Mouse (Mus musculus) c-Kit-positive CD71-positive TER-119-positive erythroid progenitor cells, embryonic 14.5 days (primary cell): ENCODE data around the gene Adra1d.

ENCODE experiments used
- DNase-seq: peaks from one replicate; pipeline ENCODE4 v3.0.0-alpha.2; 2013; ENCODE audit warnings: low spot score

Adra1d gene

DNA sequence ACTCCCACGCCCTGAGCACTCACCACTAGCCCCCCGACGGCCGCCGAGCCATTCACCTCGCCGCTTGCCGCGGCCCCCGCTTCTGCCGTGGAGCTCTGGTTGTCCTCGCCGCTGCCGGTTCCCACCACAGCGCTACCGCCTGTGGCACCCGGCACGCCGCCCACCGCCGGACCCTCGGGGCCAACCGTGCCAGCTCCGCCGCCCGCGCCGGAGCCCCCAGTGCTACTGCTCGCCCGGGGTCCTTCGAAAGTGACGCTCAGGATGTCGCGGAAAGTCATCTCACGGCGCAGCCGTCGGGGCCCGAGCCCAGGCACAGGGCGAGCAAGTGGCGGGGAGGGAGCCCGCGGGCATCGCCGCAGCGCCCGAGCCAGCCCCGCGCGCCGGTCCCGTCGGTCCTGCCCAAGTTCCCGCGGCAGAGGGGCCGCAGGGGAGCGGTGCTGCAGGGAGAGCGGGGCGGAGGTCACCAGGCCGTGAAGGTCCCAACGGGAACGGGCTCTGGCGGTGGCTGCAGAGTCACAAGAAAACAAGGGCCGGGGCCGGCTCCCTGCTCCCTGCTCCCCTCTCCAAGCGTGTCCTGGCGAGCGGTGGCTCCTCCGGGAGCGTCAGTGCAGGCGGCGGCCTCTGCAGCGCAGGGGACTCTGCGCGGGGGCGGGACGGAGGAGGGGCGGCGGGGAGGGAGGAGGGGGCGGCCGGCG lies at the start of gene Adra1d:
Gene Adra1d (minus strand): TSS at position 393 of the 695 bp plus-strand sequence.
- no peak for DNase-seq

DNA sequence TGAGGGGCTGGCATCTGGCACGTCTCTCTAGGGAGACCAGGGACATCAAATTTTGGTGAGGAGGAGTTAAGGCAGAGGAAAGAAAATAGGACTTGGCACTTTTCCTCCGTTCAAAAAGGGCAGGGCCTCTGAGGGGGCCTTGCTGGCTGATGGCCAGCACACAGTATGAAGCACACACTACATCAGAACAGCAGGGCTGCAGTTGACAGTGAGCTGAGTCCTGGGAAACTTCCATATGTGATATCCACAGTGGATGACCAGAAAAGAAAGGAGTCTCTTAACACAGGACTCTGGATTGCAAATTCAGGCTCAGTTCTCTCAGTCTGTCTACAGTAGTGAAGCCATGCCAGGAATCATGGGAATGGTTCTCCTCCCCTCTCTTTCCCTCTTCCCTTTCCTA lies 39.8 kb upstream of the Adra1d start:
- no peak for DNase-seq

DNA sequence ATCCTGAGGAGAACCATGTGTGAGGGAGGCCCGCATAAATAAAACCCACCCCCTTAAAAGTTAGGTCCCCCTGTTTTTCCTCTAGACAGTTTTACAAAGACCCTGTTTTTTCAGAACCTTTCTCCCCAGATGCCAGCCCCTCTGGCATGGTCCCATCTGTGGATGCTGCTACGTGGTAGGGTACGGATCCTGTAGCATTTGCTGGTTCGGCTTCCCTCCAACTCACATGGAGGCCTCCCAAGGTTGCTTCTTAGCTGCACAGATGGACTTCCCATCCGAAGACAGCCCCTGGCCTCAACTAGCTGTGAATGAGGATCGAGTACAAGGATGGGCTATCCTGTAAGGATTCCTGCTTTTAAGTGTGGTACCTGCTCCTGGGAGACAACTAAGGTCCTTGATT lies 32.8 kb upstream of the Adra1d start:
- DNase-seq, result no peak

DNA sequence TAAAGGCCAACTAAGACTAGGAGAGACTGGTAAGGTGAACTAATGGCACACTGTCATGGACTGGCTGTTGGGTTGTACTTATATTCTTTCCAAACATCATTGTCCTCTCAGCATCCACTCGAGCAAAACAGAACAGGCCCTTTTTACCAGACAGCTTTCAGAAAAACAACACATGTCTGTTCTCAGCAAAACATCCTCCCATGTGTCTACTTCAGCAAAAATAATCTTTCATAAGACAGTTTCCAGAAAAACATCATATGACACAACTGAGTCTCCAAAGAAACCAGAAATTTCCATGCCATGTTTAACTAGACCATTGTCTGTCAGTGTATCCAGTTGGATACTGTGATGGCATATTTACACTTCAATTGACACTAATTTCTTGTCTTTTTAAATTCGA lies 25.4 kb upstream of the Adra1d start:
- no peak for DNase-seq

DNA sequence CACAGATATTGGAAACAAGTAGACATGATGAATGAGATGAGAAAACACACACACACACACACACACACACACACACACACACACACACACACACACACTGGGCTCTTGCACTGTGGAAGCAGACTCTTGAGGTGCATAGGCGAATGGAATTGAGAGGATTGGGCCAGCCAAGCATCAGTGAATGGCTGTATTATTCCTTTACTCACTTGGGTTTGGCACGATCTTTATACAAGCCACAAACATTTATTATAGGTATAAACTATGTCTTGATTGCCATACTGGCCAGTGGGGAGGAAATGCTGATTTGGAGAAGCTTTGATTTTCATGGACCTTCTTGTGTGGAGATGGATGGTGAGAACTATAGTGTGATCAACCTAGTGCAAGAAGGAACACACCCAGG lies 19.4 kb upstream of the Adra1d start:
- no peak for DNase-seq

DNA sequence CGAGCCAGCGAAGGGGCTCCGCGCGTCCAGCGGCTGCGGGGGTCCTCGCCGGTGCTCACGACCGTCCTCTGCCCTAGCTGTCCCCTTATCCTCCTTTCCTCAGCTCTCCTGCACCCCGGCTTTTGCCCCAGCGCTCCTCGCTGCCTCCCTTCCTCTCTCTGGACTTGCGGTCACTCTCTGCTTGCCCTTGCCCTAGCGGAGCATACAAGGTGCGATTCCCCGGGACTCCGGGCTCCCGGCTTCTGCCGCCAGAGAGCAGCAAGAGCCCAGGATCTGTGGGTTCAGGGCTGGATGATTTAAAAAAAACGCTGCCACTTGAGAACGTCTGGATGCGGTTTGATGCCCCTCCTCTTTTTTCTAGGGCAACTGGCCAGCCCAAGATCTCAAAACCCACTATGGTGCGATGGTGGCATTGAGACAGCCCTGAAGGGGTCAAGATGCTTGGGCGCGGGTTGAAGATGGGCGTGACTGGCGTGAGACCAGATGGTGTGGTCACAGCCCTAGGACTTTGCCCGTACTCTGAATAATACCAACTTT lies 571 bp upstream of the Adra1d start:
- no peak for DNase-seq

DNA sequence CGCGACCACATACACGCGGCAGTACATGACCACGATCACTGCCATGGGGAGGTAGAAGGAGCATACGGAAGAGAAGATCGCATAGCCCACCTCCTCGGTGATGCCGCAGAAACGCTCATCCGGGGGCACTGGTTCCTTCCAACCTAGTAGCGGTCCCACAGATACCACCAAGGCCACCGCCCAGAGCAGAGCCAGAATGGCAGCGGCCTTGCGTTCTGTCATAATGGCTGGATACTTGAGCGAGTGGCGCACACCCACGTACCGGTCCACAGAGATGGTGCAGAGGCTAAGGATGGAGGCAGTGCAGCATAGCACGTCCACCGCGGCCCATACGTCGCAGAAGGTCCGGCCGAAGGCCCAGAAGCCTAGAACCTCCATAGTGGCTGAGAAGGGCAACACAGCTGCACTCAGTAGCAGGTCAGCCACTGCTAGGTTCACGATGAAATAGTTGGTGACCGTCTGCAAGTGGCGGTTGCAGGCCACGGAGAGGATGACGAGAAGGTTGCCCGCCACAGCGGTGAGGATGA lies 676 bp downstream of the Adra1d start:
- no peak for DNase-seq

DNA sequence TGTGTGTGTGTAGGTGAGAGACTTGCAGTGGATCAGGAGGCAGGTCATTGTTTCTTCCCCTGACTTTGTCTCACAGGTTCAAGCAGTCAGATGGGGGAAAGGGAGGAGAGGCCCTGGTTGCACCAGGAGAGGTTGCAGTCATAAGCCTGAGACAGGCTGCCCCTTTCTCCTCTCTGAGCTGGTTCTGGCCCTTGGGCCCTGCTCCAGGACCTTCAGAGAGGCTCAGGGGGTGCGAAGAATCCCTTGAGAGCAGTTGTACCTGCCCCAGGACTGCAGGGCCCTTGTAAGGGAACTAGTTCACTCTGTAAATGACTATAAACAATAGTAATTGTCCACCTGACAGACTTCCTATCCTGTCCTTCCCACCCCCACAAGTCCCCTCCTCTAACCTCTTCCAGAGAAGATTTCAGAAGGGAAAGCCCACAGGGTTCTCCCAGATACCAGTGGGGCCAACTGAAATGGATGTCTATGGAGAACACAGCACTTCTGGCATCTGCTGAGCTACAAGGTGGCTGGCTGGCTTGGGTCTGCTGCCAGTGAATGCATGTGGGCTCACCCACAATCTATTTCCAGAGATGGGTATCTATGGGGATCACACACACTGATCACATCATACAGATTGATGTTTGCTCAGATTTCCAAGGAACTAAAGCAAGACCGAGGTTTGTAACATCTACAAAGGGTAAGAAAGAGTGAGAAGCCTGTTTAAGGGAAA lies 1.7 kb downstream of the Adra1d start:
- no peak for DNase-seq

DNA sequence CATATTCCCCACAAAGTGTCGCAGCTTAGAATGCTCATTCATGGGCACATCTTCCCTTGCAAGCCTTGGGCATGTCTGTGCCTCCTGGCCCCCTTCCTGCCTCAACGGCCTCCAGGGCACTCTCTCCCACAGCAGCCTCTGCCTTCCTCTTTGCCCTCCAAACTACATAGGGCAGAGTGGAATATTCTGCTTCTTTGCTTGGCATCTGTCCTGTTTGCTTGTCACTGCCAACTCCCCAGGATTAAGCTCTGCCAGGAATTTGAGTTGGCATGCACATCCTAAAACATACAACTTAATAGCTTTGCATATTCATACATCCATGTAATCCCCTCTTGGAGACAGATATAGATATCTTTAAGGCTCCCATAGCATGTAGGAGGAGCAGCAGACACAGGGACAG lies 4.2 kb downstream of the Adra1d start:
- DNase-seq, result no peak

DNA sequence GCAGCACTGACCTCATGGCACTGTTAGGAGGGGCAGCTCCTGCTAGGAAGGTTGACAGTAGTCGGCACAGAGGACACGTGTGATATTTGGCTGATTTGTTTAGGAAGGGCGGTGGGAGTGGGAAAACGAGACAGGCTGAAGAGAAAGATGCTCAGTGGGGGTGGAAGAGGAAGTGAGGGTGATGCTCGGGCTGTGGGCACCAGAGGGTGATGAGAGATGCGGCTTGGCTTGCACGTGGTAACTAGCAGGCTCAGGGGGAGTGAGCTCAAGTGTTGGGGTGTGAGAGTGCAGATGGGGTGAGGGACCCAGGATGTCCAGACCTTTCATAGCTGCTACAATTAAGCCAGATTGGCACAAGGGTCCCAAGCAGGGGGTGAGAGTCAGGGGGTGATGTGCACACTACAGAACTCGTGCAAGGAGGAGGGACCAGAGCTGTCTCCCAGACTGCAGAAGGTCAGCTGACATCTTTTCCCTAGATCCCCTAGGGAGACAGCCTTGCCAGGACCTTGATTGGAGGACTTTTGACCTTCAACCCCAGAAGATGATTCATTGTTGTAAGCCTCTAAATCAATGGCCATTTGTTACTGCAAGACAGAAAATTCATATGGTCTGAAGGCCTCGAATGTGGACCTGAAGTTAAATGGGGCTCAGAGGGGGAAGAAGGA lies 9.2 kb downstream of the Adra1d start:
- no peak for DNase-seq

DNA sequence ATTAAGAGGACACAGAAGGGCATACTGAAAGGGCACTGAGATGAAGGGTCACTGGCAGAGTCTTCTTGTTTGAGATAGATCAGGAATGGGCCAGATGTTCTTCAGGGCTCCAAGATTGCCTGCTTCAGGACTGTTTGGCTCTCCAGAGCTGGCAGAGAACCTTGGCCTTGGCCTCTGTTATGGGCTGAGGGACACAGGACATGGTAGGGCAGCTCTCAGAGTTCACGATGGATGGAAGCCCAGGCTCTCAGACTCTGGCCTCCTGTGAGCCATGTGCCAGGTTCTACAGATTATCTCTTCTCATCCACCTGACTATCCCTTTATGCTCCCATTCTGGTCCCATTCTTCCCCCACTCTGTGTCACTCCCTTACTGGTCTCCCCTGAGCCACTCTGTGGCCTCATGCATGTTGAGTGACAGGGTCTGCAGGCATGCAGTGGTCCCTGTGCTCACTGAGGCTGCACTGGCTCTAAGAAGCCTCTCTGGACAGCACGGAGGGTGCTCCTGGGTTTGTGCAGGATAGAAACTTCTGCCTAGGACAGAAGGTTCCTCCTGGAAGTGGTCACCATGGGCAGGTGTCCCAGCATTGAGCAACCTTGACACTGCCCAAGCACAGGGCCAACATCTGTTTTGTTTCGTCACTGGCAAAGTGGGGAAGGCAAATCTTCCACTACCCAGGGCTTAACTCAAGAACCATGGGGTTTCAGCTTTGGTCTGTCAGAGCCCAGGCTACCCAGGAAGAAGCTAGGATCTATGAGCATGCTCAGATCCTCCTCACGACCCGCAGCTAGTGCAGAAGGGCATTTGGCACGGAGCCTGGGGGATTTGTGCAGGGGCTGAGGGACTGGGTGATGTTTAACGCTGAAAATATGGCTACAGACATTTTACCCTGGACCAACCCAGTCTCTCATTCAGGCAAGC lies 10.1 kb downstream of the Adra1d start:
- no peak for DNase-seq

DNA sequence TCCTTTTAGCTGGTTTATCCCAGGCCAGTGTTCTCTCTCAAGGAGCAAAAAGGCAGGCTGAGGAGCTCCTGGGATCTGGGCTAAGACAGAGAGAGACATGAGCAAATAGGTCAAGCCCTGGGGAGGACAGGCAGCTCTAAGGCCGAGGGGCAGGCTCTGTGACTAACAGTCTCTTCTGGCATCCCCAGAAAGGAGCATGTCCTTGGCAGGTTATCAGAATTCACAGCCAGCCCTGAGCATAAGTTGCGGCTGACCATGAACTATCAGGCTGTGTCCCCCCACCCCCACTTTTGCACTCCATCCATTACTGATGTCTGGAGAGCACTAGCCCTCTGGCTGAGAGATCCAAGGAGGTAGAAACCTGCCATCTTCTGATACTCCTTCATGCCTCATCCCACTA lies 11.2 kb downstream of the Adra1d start:
- DNase-seq, result no peak

DNA sequence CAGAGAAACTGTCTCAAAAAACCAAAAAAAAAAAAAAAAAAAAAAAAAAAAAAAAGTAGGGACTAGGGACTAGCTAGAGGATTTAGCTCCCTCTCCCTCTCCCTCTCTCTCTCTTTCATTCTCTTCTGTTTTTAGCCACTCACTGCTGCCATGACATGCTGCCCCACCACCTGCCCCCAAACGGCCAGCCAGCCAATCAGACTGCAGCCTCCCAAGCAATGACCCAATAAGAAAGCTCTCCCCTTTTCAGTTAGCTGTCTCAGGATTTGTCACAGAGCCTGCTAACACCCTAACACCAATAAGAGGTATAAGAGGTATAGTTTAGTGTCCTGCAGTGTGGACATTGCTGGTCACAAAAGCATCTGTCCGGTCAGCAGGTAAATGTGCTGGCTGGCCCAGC lies 11.6 kb downstream of the Adra1d start:
- DNase-seq, result no peak

DNA sequence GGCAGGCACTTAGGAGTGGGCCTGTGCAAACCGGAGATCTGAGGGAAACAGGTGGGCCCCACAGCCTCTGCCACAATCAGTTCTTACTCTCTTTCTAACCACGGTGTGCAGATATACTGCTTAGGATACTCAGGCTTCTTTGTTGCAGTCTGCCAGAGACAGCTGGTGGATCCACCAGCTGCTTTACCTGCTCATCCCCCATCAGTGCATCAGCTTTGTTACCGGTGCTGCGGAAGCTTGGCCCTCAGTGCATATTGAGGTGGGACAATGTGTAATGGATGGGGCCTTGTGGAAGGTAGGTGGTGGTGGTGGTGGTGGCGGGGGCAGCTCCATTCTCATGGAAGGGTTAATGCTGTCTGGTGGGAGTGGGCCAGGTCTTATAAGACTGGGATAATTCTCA lies 13.0 kb downstream of the Adra1d start:
- DNase-seq, result no peak

DNA sequence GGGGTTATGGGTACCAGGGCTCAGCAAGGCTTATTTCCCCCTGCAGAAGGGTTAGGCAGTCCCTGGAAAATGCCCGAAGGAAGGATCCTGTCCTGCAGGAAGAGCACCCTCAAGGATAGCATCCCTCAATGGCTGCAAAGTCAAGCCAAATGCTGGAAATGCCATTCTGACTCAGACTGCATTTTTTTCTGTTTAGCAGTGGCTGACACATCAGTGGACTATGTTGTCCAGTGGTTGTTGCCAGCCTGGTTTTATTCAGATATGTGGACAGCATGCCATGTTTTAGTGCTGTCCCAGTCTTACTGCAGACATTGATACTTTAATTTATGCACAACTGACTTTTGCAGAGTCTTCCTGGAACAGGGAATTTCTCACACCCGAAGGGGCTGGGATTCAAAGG lies 13.8 kb downstream of the Adra1d start:
- no peak for DNase-seq

DNA sequence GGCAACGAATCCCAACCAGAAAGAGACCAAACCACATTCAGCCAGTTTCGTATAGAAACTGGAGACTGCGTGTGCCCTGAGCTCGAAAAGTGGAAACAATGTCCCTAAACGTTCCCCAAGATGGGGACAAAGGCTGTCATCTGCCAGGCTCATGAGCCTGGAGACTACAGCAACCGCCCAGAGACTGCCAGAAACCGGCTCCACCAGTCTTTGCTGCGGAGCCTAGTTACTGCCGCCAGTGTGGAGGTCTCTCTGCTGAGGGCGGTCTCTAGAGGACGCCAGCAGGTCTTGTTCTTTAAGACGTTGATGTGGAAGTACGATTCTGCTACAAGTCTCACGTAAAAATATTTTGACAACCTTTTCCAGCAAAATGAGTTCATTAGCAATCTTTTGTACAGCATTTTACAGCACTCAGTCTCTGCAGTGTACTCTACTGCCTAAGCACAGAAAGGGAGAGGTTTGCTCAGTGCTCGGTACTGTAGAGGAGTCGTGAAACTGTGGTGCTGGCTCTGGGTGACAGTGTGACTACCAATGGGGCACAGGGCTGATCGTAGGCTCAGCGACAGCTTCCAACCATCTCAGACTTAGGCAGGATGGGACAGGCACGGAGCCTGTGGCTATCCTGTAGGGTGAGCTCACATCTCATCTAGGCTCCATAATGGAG lies 15.2 kb downstream of the Adra1d start:
- no peak for DNase-seq

DNA sequence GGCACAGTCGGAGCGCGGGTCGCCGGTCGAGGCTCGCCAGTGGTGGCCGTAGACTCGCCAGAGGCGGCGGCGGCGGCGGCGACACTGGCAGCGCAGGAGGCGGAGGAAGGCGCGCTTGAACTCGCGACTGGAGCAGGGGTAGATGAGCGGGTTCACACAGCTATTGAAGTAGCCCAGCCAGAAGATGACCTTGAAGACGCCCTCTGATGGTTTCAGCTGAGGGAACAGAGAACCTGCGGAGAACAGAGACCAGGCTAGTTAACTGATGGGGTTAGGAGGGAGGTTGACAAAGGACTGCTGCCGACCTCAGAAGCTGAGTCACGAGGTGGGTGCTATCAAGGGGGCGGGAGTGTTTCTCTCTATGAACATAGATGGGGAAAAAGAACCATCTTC lies 15.8 kb downstream of the Adra1d start:
- no peak for DNase-seq

DNA sequence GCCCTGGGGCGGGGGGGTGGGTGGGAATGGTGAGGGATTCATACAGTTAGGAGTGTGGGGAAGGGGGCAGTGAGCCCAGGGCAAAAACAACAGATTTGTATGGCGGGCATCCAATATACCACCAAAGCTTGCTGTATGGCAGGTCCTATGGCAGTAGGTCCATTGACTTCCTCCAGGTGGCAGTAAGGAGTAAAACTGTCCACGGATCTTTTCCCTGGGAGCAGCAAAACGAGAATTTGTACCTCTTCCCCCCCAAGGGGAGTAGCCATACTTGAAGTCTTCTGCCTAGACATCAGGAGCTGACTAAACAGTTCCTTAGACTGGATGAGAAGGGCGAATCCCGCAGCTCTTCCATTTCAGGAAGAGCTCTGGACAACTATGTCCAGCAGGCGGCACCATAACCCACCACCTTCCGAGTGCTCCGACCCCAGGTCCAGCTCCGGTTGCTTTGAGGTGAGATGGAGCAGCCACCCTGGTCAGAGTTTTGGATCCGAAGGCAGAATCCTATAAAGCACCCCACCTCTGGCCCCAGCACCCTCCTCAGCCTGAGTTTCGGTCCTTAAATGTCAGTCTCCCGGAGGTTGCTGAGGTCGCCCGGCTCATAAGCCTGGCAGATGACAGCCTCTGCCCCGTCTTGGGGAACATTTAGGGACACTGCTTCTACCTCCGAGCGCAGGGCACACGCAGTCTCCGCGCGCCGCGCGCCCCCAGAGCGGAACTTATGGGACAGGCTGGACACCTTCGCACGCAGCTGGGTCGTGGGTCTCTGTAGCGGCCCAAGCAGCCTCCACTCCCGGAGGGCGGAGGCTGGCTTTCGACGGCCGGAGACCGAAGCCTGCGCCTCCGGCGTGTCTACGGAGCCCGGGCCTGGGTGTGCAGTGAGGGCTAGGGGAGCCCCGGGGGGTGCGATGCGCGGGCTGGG lies 16.4 kb downstream of the Adra1d start:
- DNase-seq, result peak; percentile 40

DNA sequence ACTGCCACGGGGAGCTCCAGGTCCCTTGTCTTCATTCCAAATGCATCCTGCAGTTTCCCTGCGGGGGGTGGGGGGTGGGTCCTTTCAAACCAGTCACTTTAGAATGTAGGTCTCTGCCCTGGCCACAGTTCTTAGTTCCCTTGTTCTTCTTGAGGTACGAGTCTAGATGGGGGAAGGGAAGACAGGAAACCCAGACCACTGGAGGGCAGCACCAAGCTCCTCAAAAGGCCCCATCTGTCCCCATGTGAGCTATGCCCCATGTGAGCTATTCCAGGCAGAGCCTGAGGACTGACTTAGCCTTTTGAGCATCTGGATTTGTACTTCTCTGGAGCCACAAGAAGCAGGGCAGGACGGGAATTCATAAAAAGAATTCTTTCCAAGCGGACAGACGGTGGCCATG lies 19.6 kb downstream of the Adra1d start:
- DNase-seq, result no peak

DNA sequence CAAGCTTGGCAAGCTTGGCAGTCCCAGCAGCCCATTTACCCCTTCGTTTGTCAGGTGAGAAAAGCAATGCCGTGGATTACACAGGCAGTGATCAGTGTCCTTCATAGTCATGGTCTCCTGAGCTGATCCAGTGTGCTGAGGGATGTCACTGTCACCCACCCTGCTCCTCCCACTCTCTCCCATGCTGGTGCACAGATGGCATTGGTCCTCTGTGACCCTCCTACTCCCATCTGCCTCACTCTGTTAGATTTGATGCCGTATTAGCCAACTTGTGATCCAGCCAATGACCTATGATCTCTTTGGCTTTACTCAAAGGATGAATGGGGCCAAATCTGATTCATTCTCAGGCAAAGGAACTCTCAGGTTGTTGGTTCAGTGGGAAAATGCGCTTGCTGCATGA lies 20.4 kb downstream of the Adra1d start:
- no peak for DNase-seq
